Mouse (Mus musculus) induced T-regulatory cell, adult 2 months (primary cell): ENCODE measurements around the gene Tmprss7.

Experiments
- DNase-seq: peaks from one replicate; pipeline ENCODE4 v3.0.0-alpha.2; 2012; ENCODE audit warnings: low read depth

Gene Tmprss7

GRCm38 (mm10) chr16:45625342-45625741 is 68.1 kb downstream of the Tmprss7 start:
- DNase-seq: peak; percentile 19

GRCm38 (mm10) chr16:45624791-45625190 is 68.7 kb downstream of the Tmprss7 start:
- DNase-seq: peak; percentile 25

GRCm38 (mm10) chr16:45623230-45623629 is 70.2 kb downstream of the Tmprss7 start:
- DNase-seq: no peak

GRCm38 (mm10) chr16:45619751-45620375 is 73.6 kb downstream of the Tmprss7 start:
- no peak for DNase-seq

GRCm38 (mm10) chr16:45615944-45616343 is 77.5 kb downstream of the Tmprss7 start:
- DNase-seq: no peak

- DNase-seq: no peak
These were observed 80.2 kb downstream of the Tmprss7 start for GRCm38 (mm10) chr16:45613247-45613646.

GRCm38 (mm10) chr16:45610267-45610666 is 83.2 kb downstream of the Tmprss7 start, which contains the start of gene Gcsam:
TSS of gene Gcsam (plus strand) at chr16:45610380.
- no peak for DNase-seq

- peak; percentile 64 for DNase-seq
These were observed 84.2 kb downstream of the Tmprss7 start for GRCm38 (mm10) chr16:45609300-45609699.

- DNase-seq: peak; percentile 28
These were observed 84.9 kb downstream of the Tmprss7 start for GRCm38 (mm10) chr16:45608481-45608954.
